Mouse (Mus musculus): Measurements from ENCODE around the gene Tesk2. TPM values are rescaled to one million over a fixed set of nuclear protein-coding genes. Genes with fewer than 3 reads are reported as not detected.
"Not testable (repeated sequence)": the region's sequence is repeated elsewhere in the genome, so short reads cannot be mapped to it uniquely, and the experiment has no call there.

Tesk2 gene
- total and polyA plus RNA-seq, 2 experiments from 2014 or later, result 2.2 to 2.8 TPM

- no peak overlapping the region for H3K27ac ChIP-seq
- WGBS, result 9% methylated on average over 6 of the region's 6 CpGs
- H3K4me3 ChIP-seq (ENCODE audit: low read length), result no peak overlapping the region
These were observed 109.3 kb downstream of the Tesk2 start for GRCm38 (mm10) chr4:116830070-116830368.

GRCm38 (mm10) chr4:116838999-116839398, 118.3 kb downstream of the Tesk2 start:
- 17% methylated on average over 2 of the region's 2 CpGs for WGBS
- no peak overlapping the region for H3K4me3 ChIP-seq (ENCODE audit: low read length)
- no peak for TF ChIP-seq CTCF (IDR thresholded peaks at IDR 0.05; ENCODE audit: low read depth)
- no peaks in the 10 kb centered on the region for H3K9me3 ChIP-seq (ENCODE audit: low read length)
- DNase-seq (ENCODE audit: low spot score) (no peak), ATAC-seq (no peak)
- no peak overlapping the region for H3K4me2 ChIP-seq (ENCODE audit: low read depth, low read length)
- H3K27ac ChIP-seq, result no peak overlapping the region
- no peaks in the 10 kb centered on the region for H3K27me3 ChIP-seq (ENCODE audit: insufficient read depth, low read length)
- no peaks in the 10 kb centered on the region for H3K4me1 ChIP-seq (ENCODE audit: insufficient read depth, low read length)
- H3K9ac ChIP-seq (replicated peaks; ENCODE audit: low read length), result no peak overlapping the region
- H3K36me3 ChIP-seq (ENCODE audit: insufficient read depth, low read length), result no peaks in the 10 kb centered on the region

More at GRCm38 (mm10) chr4:116830070-116830368, 109.3 kb downstream of the Tesk2 start:
- H3K4me2 ChIP-seq (ENCODE audit: low read depth, low read length), result no peak overlapping the region
- H3K4me1 ChIP-seq (ENCODE audit: insufficient read depth, low read length), result 0 out of 2 replicates have a peak, but pooled peaks cover 3% of the 10 kb centered on the region
- no peaks in the 10 kb centered on the region for H3K36me3 ChIP-seq (ENCODE audit: insufficient read depth, low read length)
- no peak for DNase-seq (ENCODE audit: low spot score)
- H3K9ac ChIP-seq (replicated peaks; ENCODE audit: low read length), result 0 out of 2 replicates have a peak overlapping the region, but pooled peaks have one; percentile 13
- TF ChIP-seq CTCF (IDR thresholded peaks at IDR 0.05; ENCODE audit: low read depth), result no peak
- H3K27me3 ChIP-seq (ENCODE audit: insufficient read depth, low read length), result no peaks in the 10 kb centered on the region
- ATAC-seq, result no peak
- no peaks in the 10 kb centered on the region for H3K9me3 ChIP-seq (ENCODE audit: low read length)

- 39% methylated on average over 20 of the region's 29 CpGs for WGBS
- not testable (repeated sequence) for H3K9me3 ChIP-seq (ENCODE audit: low read length); ATAC-seq; H3K4me3 ChIP-seq (ENCODE audit: low read length); H3K4me1 ChIP-seq (ENCODE audit: insufficient read depth, low read length); H3K27me3 ChIP-seq (ENCODE audit: insufficient read depth, low read length); H3K36me3 ChIP-seq (ENCODE audit: insufficient read depth, low read length); H3K27ac ChIP-seq; H3K9ac ChIP-seq (replicated peaks; ENCODE audit: low read length); DNase-seq (ENCODE audit: low spot score)
- H3K4me2 ChIP-seq (ENCODE audit: low read depth, low read length), result peak overlapping the region; percentile 18; the same call in 1 of the 2 replicates
These were observed 119.3 kb downstream of the Tesk2 start for GRCm38 (mm10) chr4:116840096-116840495.

GRCm38 (mm10) chr4:116840841-116841240, 120.1 kb downstream of the Tesk2 start:
- Histone ChIP-seq H3K27me3 (ENCODE audit: insufficient read depth, low read length) (no peaks in the 10 kb centered on the region), H3K27ac (no peak overlapping the region), H3K4me1 (ENCODE audit: insufficient read depth, low read length) (no peaks in the 10 kb centered on the region), H3K9ac (replicated peaks; ENCODE audit: low read length) (no peak overlapping the region), H3K9me3 (ENCODE audit: low read length) (no peaks in the 10 kb centered on the region), H3K4me2 (ENCODE audit: low read depth, low read length) (no peak overlapping the region), H3K4me3 (ENCODE audit: low read length) (no peak overlapping the region), H3K36me3 (ENCODE audit: insufficient read depth, low read length) (no peaks in the 10 kb centered on the region)
- no peak for ATAC-seq
- no peak for DNase-seq (ENCODE audit: low spot score)
- WGBS, result 87% methylated on average over 6 of the region's 6 CpGs
- TF ChIP-seq CTCF (IDR thresholded peaks at IDR 0.05; ENCODE audit: low read depth), result no peak

- ATAC-seq, result no peak
- Histone ChIP-seq H3K4me1 (ENCODE audit: insufficient read depth, low read length) (no peaks in the 10 kb centered on the region), H3K4me2 (ENCODE audit: low read depth, low read length) (no peak overlapping the region), H3K4me3 (ENCODE audit: low read length) (no peak overlapping the region), H3K36me3 (ENCODE audit: insufficient read depth, low read length) (no peaks in the 10 kb centered on the region), H3K27me3 (ENCODE audit: insufficient read depth, low read length) (no peaks in the 10 kb centered on the region), H3K9me3 (ENCODE audit: low read length) (no peaks in the 10 kb centered on the region), H3K27ac (no peak overlapping the region), H3K9ac (replicated peaks; ENCODE audit: low read length) (no peak overlapping the region)
- DNase-seq (ENCODE audit: low spot score), result no peak
- no peak for TF ChIP-seq CTCF (IDR thresholded peaks at IDR 0.05; ENCODE audit: low read depth)
- 95% methylated on average over 3 of the region's 3 CpGs for whole genome bisulfite sequencing
These were observed 123.6 kb downstream of the Tesk2 start for GRCm38 (mm10) chr4:116844324-116844723.

GRCm38 (mm10) chr4:116849901-116850300, 129.2 kb downstream of the Tesk2 start:
- Histone ChIP-seq H3K4me1 (ENCODE audit: insufficient read depth, low read length) (no peaks in the 10 kb centered on the region; the same call in 1 of the 2 replicates), H3K9me3 (ENCODE audit: low read length) (no peaks in the 10 kb centered on the region), H3K27ac (no peak overlapping the region), H3K4me2 (ENCODE audit: low read depth, low read length) (no peak overlapping the region), H3K9ac (replicated peaks; ENCODE audit: low read length) (no peak overlapping the region), H3K27me3 (ENCODE audit: insufficient read depth, low read length) (no peaks in the 10 kb centered on the region), H3K36me3 (ENCODE audit: insufficient read depth, low read length) (no peaks in the 10 kb centered on the region), H3K4me3 (ENCODE audit: low read length) (no peak overlapping the region)
- TF ChIP-seq CTCF (IDR thresholded peaks at IDR 0.05; ENCODE audit: low read depth), result no peak
- no peak for ATAC-seq
- 55% methylated on average over 3 of the region's 3 CpGs for WGBS
- DNase-seq (ENCODE audit: low spot score), result peak; percentile 57

GRCm38 (mm10) chr4:116854286-116854685, 133.5 kb downstream of the Tesk2 start:
- Histone ChIP-seq H3K9ac (replicated peaks; ENCODE audit: low read length) (no peak overlapping the region), H3K4me1 (ENCODE audit: insufficient read depth, low read length) (no peaks in the 10 kb centered on the region; the same call in 1 of the 2 replicates), H3K4me2 (ENCODE audit: low read depth, low read length) (no peak overlapping the region), H3K9me3 (ENCODE audit: low read length) (no peaks in the 10 kb centered on the region), H3K4me3 (ENCODE audit: low read length) (no peak overlapping the region), H3K27ac (no peak overlapping the region), H3K36me3 (ENCODE audit: insufficient read depth, low read length) (no peaks in the 10 kb centered on the region), H3K27me3 (ENCODE audit: insufficient read depth, low read length) (no peaks in the 10 kb centered on the region)
- 31% methylated on average over 2 of the region's 2 CpGs for WGBS
- TF ChIP-seq CTCF (IDR thresholded peaks at IDR 0.05; ENCODE audit: low read depth), result no peak
- ATAC-seq (no peak), DNase-seq (ENCODE audit: low spot score) (no peak)

Other genes with a start within 250 kb of the Tesk2 start
- gene Ipp, start 213.4 kb upstream of the Tesk2 start, total RNA-seq (2014; rRNA removed), result 3.8 and 4.6 TPM in 2 replicates
- gene Ipp, start 213.4 kb upstream of the Tesk2 start, polyA plus RNA-seq (2015; fragmentation: Nextera tagmentation; extraction: Ambion mirVana), result 11.1 and 12.1 TPM in 2 replicates
- gene Tmem69, start 165.0 kb upstream of the Tesk2 start, total RNA-seq (2014; rRNA removed), result 9.4 and 14.4 TPM in 2 replicates
- 16.1 and 17.1 TPM in 2 replicates for gene Tmem69, start 165.0 kb upstream of the Tesk2 start, polyA plus RNA-seq (2015; fragmentation: Nextera tagmentation; extraction: Ambion mirVana)
- gene Gpbp1l1, start 163.3 kb upstream of the Tesk2 start, total RNA-seq (2014; rRNA removed), result 26.3 and 54.2 TPM in 2 replicates
- 14.2 and 14.7 TPM in 2 replicates for gene Gpbp1l1, start 163.3 kb upstream of the Tesk2 start, polyA plus RNA-seq (2015; fragmentation: Nextera tagmentation; extraction: Ambion mirVana)
- 1.1 and 3.7 TPM in 2 replicates for gene Ccdc17, start 124.3 kb upstream of the Tesk2 start, total RNA-seq (2014; rRNA removed)
- 4.2 and 5.8 TPM in 2 replicates for gene Ccdc17, start 124.3 kb upstream of the Tesk2 start, polyA plus RNA-seq (2015; fragmentation: Nextera tagmentation; extraction: Ambion mirVana)
- gene Nasp, start 93.0 kb upstream of the Tesk2 start, total RNA-seq (2014; rRNA removed), result 40.5 and 53.2 TPM in 2 replicates
- gene Nasp, start 93.0 kb upstream of the Tesk2 start, polyA plus RNA-seq (2015; fragmentation: Nextera tagmentation; extraction: Ambion mirVana), result 73.9 and 78.7 TPM in 2 replicates
- gene Akr1a1, start 69.3 kb upstream of the Tesk2 start, total RNA-seq (2014; rRNA removed), result 523 and 571 TPM in 2 replicates
- gene Akr1a1, start 69.3 kb upstream of the Tesk2 start, polyA plus RNA-seq (2015; fragmentation: Nextera tagmentation; extraction: Ambion mirVana), result 752 and 790 TPM in 2 replicates
- 119 and 136 TPM in 2 replicates for gene Prdx1, start 35.4 kb upstream of the Tesk2 start, total RNA-seq (2014; rRNA removed)
- 589 and 626 TPM in 2 replicates for gene Prdx1, start 35.4 kb upstream of the Tesk2 start, polyA plus RNA-seq (2015; fragmentation: Nextera tagmentation; extraction: Ambion mirVana)
- 20.5 and 20.6 TPM in 2 replicates for gene Mmachc, start 12.5 kb upstream of the Tesk2 start, total RNA-seq (2014; rRNA removed)
- 20.2 TPM in 2 replicates for gene Mmachc, start 12.5 kb upstream of the Tesk2 start, polyA plus RNA-seq (2015; fragmentation: Nextera tagmentation; extraction: Ambion mirVana)
- 11.5 and 26.7 TPM in 2 replicates for gene Ccdc163, start 12.4 kb upstream of the Tesk2 start, total RNA-seq (2014; rRNA removed)
- gene Ccdc163, start 12.4 kb upstream of the Tesk2 start, polyA plus RNA-seq (2015; fragmentation: Nextera tagmentation; extraction: Ambion mirVana), result 9.4 and 10.0 TPM in 2 replicates
- gene Toe1, start 86.7 kb downstream of the Tesk2 start, total RNA-seq (2014; rRNA removed), result 40.0 and 43.2 TPM in 2 replicates
- 21.4 and 22.7 TPM in 2 replicates for gene Toe1, start 86.7 kb downstream of the Tesk2 start, polyA plus RNA-seq (2015; fragmentation: Nextera tagmentation; extraction: Ambion mirVana)
- 4.8 and 12.5 TPM in 2 replicates for gene Mutyh, start 86.8 kb downstream of the Tesk2 start, total RNA-seq (2014; rRNA removed)
- 5.6 and 6.6 TPM in 2 replicates for gene Mutyh, start 86.8 kb downstream of the Tesk2 start, polyA plus RNA-seq (2015; fragmentation: Nextera tagmentation; extraction: Ambion mirVana)
- 4.1 and 4.9 TPM in 2 replicates for gene Hpdl, start 100.8 kb downstream of the Tesk2 start, total RNA-seq (2014; rRNA removed)
- gene Hpdl, start 100.8 kb downstream of the Tesk2 start, polyA plus RNA-seq (2015; fragmentation: Nextera tagmentation; extraction: Ambion mirVana), result 1.6 and 2.0 TPM in 2 replicates
- gene Zswim5, start 156.4 kb downstream of the Tesk2 start, total RNA-seq (2014; rRNA removed), result 21.3 and 25.8 TPM in 2 replicates
- gene Zswim5, start 156.4 kb downstream of the Tesk2 start, polyA plus RNA-seq (2015; fragmentation: Nextera tagmentation; extraction: Ambion mirVana), result 2.3 and 2.4 TPM in 2 replicates